Mouse (Mus musculus): ENCODE results near the gene Muc4.

- TF ChIP-seq CTCF (IDR thresholded peaks at IDR 0.05; ENCODE audit: low read depth, low read length) (no peak), POLR2AphosphoS5 (IDR thresholded peaks at IDR 0.05; ENCODE audit: insufficient replicate concordance, low read depth, low read length) (no peak), GATA1 (IDR thresholded peaks at IDR 0.05; ENCODE audit: borderline replicate concordance, low read length) (no peak), GATA2 (IDR thresholded peaks at IDR 0.05; ENCODE audit: borderline replicate concordance, low read depth, low read length) (no peak), TAL1 (conservative IDR thresholded peaks at IDR 0.05; ENCODE audit: low read depth, low read length) (no peak)
These were observed 22.1 kb upstream of the Muc4 start for GRCm38 (mm10) chr16:32713556-32713955.

Data from G1E (cell line).